Mouse (Mus musculus): ENCODE measurements around the gene Cd47. TPM values are rescaled to one million over a fixed set of nuclear protein-coding genes. Genes with fewer than 3 reads are reported as not detected.

The Cd47 gene
- polyA plus RNA-seq, 1 experiment: 124 TPM

GRCm38 (mm10) chr16:49937218-49938165 is 137.2 kb downstream of the Cd47 start:
- H3K4me1 ChIP-seq (ENCODE audit: control insufficient read depth, insufficient read depth, low read length): peaks cover 18% of the 10 kb centered on the region
- H3K27ac ChIP-seq (ENCODE audit: insufficient read depth, low read length): no peak overlapping the region
- no peak overlapping the region for H3K4me3 ChIP-seq (ENCODE audit: insufficient read depth, low read length)
- TF ChIP-seq POLR2A (IDR thresholded peaks at IDR 0.05; ENCODE audit: low read depth, low read length) (no peak), CTCF (IDR thresholded peaks at IDR 0.05; ENCODE audit: borderline replicate concordance, insufficient read depth, low read length) (no peak)

DNA sequence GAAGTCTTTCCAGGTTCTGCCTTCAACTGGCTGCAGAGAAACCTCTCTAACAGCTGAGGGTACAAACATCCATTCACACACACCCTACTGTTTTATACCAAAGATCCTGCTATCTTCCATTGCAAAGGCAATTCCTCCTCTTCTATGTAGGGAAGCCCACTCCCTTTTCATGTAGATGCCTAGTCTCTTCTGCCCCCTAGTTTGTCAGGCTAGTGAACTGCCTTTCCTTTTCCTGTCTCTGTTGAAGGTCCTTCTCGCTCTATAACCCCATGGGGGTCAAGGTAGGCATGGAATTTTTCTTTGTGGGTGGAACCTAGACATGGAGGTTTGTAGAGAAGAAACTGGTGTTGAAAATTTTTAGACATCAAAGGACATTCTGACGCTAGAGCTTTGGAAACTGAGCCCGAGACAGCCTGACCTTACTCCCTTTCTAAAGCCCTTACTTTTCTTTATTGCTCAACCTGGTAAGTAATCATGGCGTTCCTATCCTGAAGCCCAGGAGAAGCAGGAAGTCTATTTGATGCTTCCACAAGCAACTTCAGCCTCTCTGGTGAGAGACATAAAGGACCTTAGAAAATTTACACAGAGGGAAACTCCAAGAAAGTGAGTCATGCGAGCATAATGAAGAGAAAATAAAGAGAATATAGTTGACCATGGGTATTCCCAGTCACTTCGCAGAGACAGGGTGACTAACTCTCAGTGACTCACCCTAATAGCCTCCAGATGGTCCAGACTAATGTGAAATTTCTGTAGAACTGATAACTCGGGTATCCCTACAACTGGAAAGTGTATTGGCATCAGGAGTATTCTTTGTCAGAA is 138.4 kb downstream of the Cd47 start:
- Histone ChIP-seq H3K27ac (ENCODE audit: insufficient read depth, low read length) (peak overlapping the region; percentile 98), H3K4me1 (ENCODE audit: control insufficient read depth, insufficient read depth, low read length) (peaks cover 18% of the 10 kb centered on the region), H3K4me3 (ENCODE audit: insufficient read depth, low read length) (no peak overlapping the region)
- TF ChIP-seq POLR2A (IDR thresholded peaks at IDR 0.05; ENCODE audit: low read depth, low read length): no peak; the same call in 1 of the 2 replicates
- no peak for TF ChIP-seq CTCF (IDR thresholded peaks at IDR 0.05; ENCODE audit: borderline replicate concordance, insufficient read depth, low read length)

DNA sequence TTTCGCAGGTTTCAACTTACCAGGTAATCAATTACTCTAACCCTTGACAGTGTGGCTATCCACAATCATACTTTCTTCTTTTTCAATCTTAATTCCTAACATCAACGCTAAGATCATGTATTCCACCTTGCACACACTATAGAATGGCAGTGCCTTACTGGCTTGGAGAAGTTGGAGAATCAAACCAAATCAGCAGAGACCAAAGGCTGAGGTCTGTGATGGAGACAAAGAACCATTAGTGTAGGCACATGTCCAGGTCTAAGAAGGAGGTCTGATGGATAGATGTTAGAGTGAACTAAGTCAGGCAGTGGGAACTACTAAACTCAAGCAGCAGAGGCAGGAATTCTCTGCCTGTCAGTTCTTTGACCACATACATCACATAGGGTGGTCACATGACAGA is 139.0 kb downstream of the Cd47 start:
- Histone ChIP-seq H3K4me1 (ENCODE audit: control insufficient read depth, insufficient read depth, low read length) (peaks cover 18% of the 10 kb centered on the region), H3K4me3 (ENCODE audit: insufficient read depth, low read length) (no peak overlapping the region), H3K27ac (ENCODE audit: insufficient read depth, low read length) (peak overlapping the region; percentile 64)
- no peak for TF ChIP-seq POLR2A (IDR thresholded peaks at IDR 0.05; ENCODE audit: low read depth, low read length)
- TF ChIP-seq CTCF (IDR thresholded peaks at IDR 0.05; ENCODE audit: borderline replicate concordance, insufficient read depth, low read length): no peak

- TF ChIP-seq POLR2A (IDR thresholded peaks at IDR 0.05; ENCODE audit: low read depth, low read length) (no peak), CTCF (IDR thresholded peaks at IDR 0.05; ENCODE audit: borderline replicate concordance, insufficient read depth, low read length) (no peak)
Observed at GRCm38 (mm10) chr16:49940473-49940872, 140.1 kb downstream of the Cd47 start.

GRCm38 (mm10) chr16:49941031-49941430 is 140.7 kb downstream of the Cd47 start:
- Histone ChIP-seq H3K27ac (ENCODE audit: insufficient read depth, low read length) (no peak overlapping the region), H3K4me1 (ENCODE audit: control insufficient read depth, insufficient read depth, low read length) (peaks cover 18% of the 10 kb centered on the region), H3K4me3 (ENCODE audit: insufficient read depth, low read length) (no peak overlapping the region)
- TF ChIP-seq CTCF (IDR thresholded peaks at IDR 0.05; ENCODE audit: borderline replicate concordance, insufficient read depth, low read length): no peak
- no peak for TF ChIP-seq POLR2A (IDR thresholded peaks at IDR 0.05; ENCODE audit: low read depth, low read length)

More at GRCm38 (mm10) chr16:49940473-49940872, 140.1 kb downstream of the Cd47 start:
- Histone ChIP-seq H3K4me1 (ENCODE audit: control insufficient read depth, insufficient read depth, low read length) (peaks cover 18% of the 10 kb centered on the region), H3K4me3 (ENCODE audit: insufficient read depth, low read length) (no peak overlapping the region), H3K27ac (ENCODE audit: insufficient read depth, low read length) (no peak overlapping the region)

- Histone ChIP-seq H3K4me1 (ENCODE audit: control insufficient read depth, insufficient read depth, low read length) (peaks cover 6% of the 10 kb centered on the region), H3K27ac (ENCODE audit: insufficient read depth, low read length) (no peak overlapping the region), H3K4me3 (ENCODE audit: insufficient read depth, low read length) (no peak overlapping the region)
- TF ChIP-seq POLR2A (IDR thresholded peaks at IDR 0.05; ENCODE audit: low read depth, low read length): no peak
- TF ChIP-seq CTCF (IDR thresholded peaks at IDR 0.05; ENCODE audit: borderline replicate concordance, insufficient read depth, low read length): no peak
Observed at GRCm38 (mm10) chr16:49943726-49944125, 143.4 kb downstream of the Cd47 start.

GRCm38 (mm10) chr16:49945084-49945483 is 144.8 kb downstream of the Cd47 start:
- TF ChIP-seq CTCF (IDR thresholded peaks at IDR 0.05; ENCODE audit: borderline replicate concordance, insufficient read depth, low read length) (no peak), POLR2A (IDR thresholded peaks at IDR 0.05; ENCODE audit: low read depth, low read length) (no peak)
- H3K4me1 ChIP-seq (ENCODE audit: control insufficient read depth, insufficient read depth, low read length): peaks cover 2% of the 10 kb centered on the region
- no peak overlapping the region for H3K27ac ChIP-seq (ENCODE audit: insufficient read depth, low read length)
- H3K4me3 ChIP-seq (ENCODE audit: insufficient read depth, low read length): no peak overlapping the region

- peaks cover 5% of the 10 kb centered on the region for H3K4me1 ChIP-seq (ENCODE audit: control insufficient read depth, insufficient read depth, low read length)
- no peak overlapping the region for H3K4me3 ChIP-seq (ENCODE audit: insufficient read depth, low read length)
- no peak overlapping the region for H3K27ac ChIP-seq (ENCODE audit: insufficient read depth, low read length)
- no peak for TF ChIP-seq CTCF (IDR thresholded peaks at IDR 0.05; ENCODE audit: borderline replicate concordance, insufficient read depth, low read length)
- no peak for TF ChIP-seq POLR2A (IDR thresholded peaks at IDR 0.05; ENCODE audit: low read depth, low read length)
Observed at GRCm38 (mm10) chr16:49947049-49947448, 146.7 kb downstream of the Cd47 start.

DNA sequence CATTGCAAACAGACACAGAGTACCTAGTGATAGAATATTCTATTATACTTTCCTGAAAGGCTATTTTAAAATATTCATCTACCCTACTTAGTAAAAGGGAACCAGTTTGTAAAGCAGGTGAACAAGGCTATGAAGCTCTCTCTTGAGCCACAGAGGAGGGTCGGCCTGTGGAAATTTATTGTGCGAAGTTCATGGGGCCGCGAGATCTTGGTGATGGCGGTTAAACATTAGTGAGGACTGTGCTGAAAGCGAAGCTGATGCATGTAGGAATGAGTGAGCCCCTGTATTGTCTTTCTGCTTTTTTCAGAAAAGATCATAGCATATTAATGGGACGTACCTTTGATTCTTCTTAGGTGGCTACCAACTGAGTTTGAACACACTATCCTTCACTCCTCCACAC is 147.3 kb downstream of the Cd47 start:
- TF ChIP-seq POLR2A (IDR thresholded peaks at IDR 0.05; ENCODE audit: low read depth, low read length) (no peak), CTCF (IDR thresholded peaks at IDR 0.05; ENCODE audit: borderline replicate concordance, insufficient read depth, low read length) (no peak)
- H3K4me1 ChIP-seq (ENCODE audit: control insufficient read depth, insufficient read depth, low read length): peaks cover 5% of the 10 kb centered on the region

More for the DNA sequence above, 147.3 kb downstream of the Cd47 start:
- Histone ChIP-seq H3K4me3 (ENCODE audit: insufficient read depth, low read length) (no peak overlapping the region), H3K27ac (ENCODE audit: insufficient read depth, low read length) (no peak overlapping the region)
